Mouse (Mus musculus) limb, embryonic 15.5 days (tissue): ENCODE data around the gene Ric3. TPM values are rescaled to one million over a fixed set of nuclear protein-coding genes. Genes with fewer than 3 reads are reported as not detected.
"Not testable (repeated sequence)": the region's sequence is repeated elsewhere in the genome, so short reads cannot be mapped to it uniquely, and the experiment has no call there.

Experiments used
- ATAC-seq: fragments of 200-750 bp; cut with Nextera tagmentation; 2 replicates; pipeline ENCODE4 v1.8.0; 2017; ENCODE audit warnings: low read depth, moderate TSS enrichment; ENCODE audit not compliant: insufficient number of reproducible peaks, low FRiP score, low TSS enrichment
- H3K27ac ChIP-seq: fragments of 300-500 bp; sonication (generic); 2 replicates; pipeline ENCODE4 v1.5.1; 2015; ENCODE audit warnings: moderate library complexity, mild to moderate bottlenecking, inconsistent platforms
- H3K27me3 ChIP-seq: fragments of 300-500 bp; sonication (generic); 2 replicates; pipeline ENCODE4 v1.6.1; 2015; ENCODE audit warnings: inconsistent platforms
- H3K36me3 ChIP-seq: fragments of 300-500 bp; sonication (generic); 2 replicates; pipeline ENCODE4 v1.6.1; 2015; ENCODE audit warnings: inconsistent platforms
- H3K4me1 ChIP-seq: fragments of 300-500 bp; sonication (generic); 2 replicates; pipeline ENCODE4 v1.6.1; 2015; ENCODE audit warnings: inconsistent platforms
- H3K4me2 ChIP-seq: fragments of 300-500 bp; sonication (generic); 2 replicates; pipeline ENCODE4 v1.6.1; 2015; ENCODE audit warnings: mild to moderate bottlenecking, inconsistent platforms
- H3K4me3 ChIP-seq: fragments of 300-500 bp; sonication (generic); 2 replicates; pipeline ENCODE4 v1.5.1; 2015; ENCODE audit warnings: mild to moderate bottlenecking, inconsistent platforms
- H3K9ac ChIP-seq: fragments of 300-500 bp; sonication (generic); 2 replicates; pipeline ENCODE4 v1.6.1; 2015; ENCODE audit warnings: inconsistent platforms
- H3K9me3 ChIP-seq: fragments of 300-500 bp; sonication (generic); 2 replicates; pipeline ENCODE4 v1.6.1; 2016; ENCODE audit warnings: inconsistent platforms
- WGBS: fragments of 180-500 bp; shearing (Covaris S2); methylation state at CpG from one replicate; pipeline ENCODE4 v1.1.7; 2015; 5-methylcytosine and 5-hydroxymethylcytosine counted together
- polyA plus RNA-seq: library from polyadenylated mRNA; unstranded; fragments of >200 nt; fragmentation: Nextera tagmentation; extraction: Ambion mirVana; gene quantifications from 2 replicates; pipeline ENCODE4 v1.2.1, GENCODE M21; 2015

Ric3 gene
- polyA plus RNA-seq, 1 experiment from 2014 or later, result 1.8 TPM

GRCm38 (mm10) chr7:109096618-109097017 is 13.5 kb upstream of the Ric3 start:
- no peaks in the 10 kb centered on the region for H3K9me3 ChIP-seq
- H3K4me1 ChIP-seq, result no peaks in the 10 kb centered on the region
- no peak overlapping the region for H3K27ac ChIP-seq
- no peaks in the 10 kb centered on the region for H3K27me3 ChIP-seq
- H3K9ac ChIP-seq, result no peak overlapping the region
- no peak overlapping the region for H3K4me2 ChIP-seq
- 67% methylated on average over 4 of the region's 4 CpGs for WGBS
- ATAC-seq, result no peak
- H3K4me3 ChIP-seq, result no peak overlapping the region
- H3K36me3 ChIP-seq, result no peaks in the 10 kb centered on the region

- WGBS, result no CpG with 5 or more reads among the region's 7 CpGs
- H3K9me3 ChIP-seq, result no peaks in the 10 kb centered on the region
Measured at GRCm38 (mm10) chr7:109094294-109094693, 11.2 kb upstream of the Ric3 start.

GRCm38 (mm10) chr7:109091316-109091715 is 8.2 kb upstream of the Ric3 start:
- H3K4me1 ChIP-seq, H3K4me2 ChIP-seq, H3K27me3 ChIP-seq, ATAC-seq, H3K36me3 ChIP-seq, H3K27ac ChIP-seq, H3K9me3 ChIP-seq, H3K9ac ChIP-seq, H3K4me3 ChIP-seq: not testable (repeated sequence)
- no CpG with 5 or more reads among the region's 2 CpGs for WGBS

More at GRCm38 (mm10) chr7:109094294-109094693, 11.2 kb upstream of the Ric3 start:
- Histone ChIP-seq H3K27me3 (no peaks in the 10 kb centered on the region), H3K4me3 (no peak overlapping the region), H3K9ac (no peak overlapping the region), H3K4me1 (no peaks in the 10 kb centered on the region), H3K27ac (no peak overlapping the region), H3K4me2 (no peak overlapping the region), H3K36me3 (no peaks in the 10 kb centered on the region)
- no peak for ATAC-seq

GRCm38 (mm10) chr7:109086946-109087345 is 3.8 kb upstream of the Ric3 start:
- no peak overlapping the region for H3K4me2 ChIP-seq
- H3K27ac ChIP-seq, result no peak overlapping the region
- no peak for ATAC-seq
- H3K27me3 ChIP-seq, result peaks cover 22% of the 10 kb centered on the region
- peaks cover 7% of the 10 kb centered on the region for H3K4me1 ChIP-seq
- no peak overlapping the region for H3K4me3 ChIP-seq
- WGBS, result 1% methylated on average over 2 of the region's 2 CpGs
- H3K36me3 ChIP-seq, result no peaks in the 10 kb centered on the region
- no peak overlapping the region for H3K9ac ChIP-seq
- H3K9me3 ChIP-seq, result no peaks in the 10 kb centered on the region

GRCm38 (mm10) chr7:109083813-109084184 is 668 bp upstream of the Ric3 start:
- H3K4me1 ChIP-seq, result peaks cover 7% of the 10 kb centered on the region
- no peaks in the 10 kb centered on the region for H3K36me3 ChIP-seq
- no peak overlapping the region for H3K4me3 ChIP-seq
- H3K9ac ChIP-seq, result no peak overlapping the region
- 74% methylated on average over 4 of the region's 4 CpGs for WGBS
- H3K9me3 ChIP-seq, result no peaks in the 10 kb centered on the region
- no peak for ATAC-seq
- H3K27me3 ChIP-seq, result peaks cover 22% of the 10 kb centered on the region
- H3K4me2 ChIP-seq, result no peak overlapping the region
- H3K27ac ChIP-seq, result no peak overlapping the region

- H3K27ac ChIP-seq, result no peak overlapping the region
- peak overlapping the region; percentile 57 for H3K4me2 ChIP-seq
- peaks cover 22% of the 10 kb centered on the region for H3K27me3 ChIP-seq
- ATAC-seq, result no peak
- 21% methylated on average over 12 of the region's 12 CpGs for whole genome bisulfite sequencing
- H3K9me3 ChIP-seq, result no peaks in the 10 kb centered on the region
- no peak overlapping the region for H3K9ac ChIP-seq
- H3K4me3 ChIP-seq, result peak overlapping the region; percentile 46
- H3K36me3 ChIP-seq, result no peaks in the 10 kb centered on the region
- H3K4me1 ChIP-seq, result peaks cover 7% of the 10 kb centered on the region
Measured at GRCm38 (mm10) chr7:109082269-109083112, 640 bp downstream of the Ric3 start.

GRCm38 (mm10) chr7:109072326-109072725 is 10.8 kb downstream of the Ric3 start:
- Histone ChIP-seq H3K9me3 (no peaks in the 10 kb centered on the region), H3K4me1 (no peaks in the 10 kb centered on the region)
- 61% methylated on average over 5 of the region's 5 CpGs for WGBS

GRCm38 (mm10) chr7:109069641-109070040 is 13.5 kb downstream of the Ric3 start:
- 64% methylated on average over 4 of the region's 4 CpGs for WGBS
- H3K36me3 ChIP-seq, result no peaks in the 10 kb centered on the region
- H3K9me3 ChIP-seq, result no peaks in the 10 kb centered on the region
- H3K27me3 ChIP-seq, result no peaks in the 10 kb centered on the region
- no peaks in the 10 kb centered on the region for H3K4me1 ChIP-seq
- H3K9ac ChIP-seq, result no peak overlapping the region
- no peak overlapping the region for H3K4me2 ChIP-seq
- no peak for ATAC-seq
- H3K4me3 ChIP-seq, result no peak overlapping the region
- H3K27ac ChIP-seq, result no peak overlapping the region

More at GRCm38 (mm10) chr7:109072326-109072725, 10.8 kb downstream of the Ric3 start:
- H3K36me3 ChIP-seq, result no peaks in the 10 kb centered on the region
- no peak overlapping the region for H3K27ac ChIP-seq
- H3K4me2 ChIP-seq, result no peak overlapping the region
- no peak overlapping the region for H3K9ac ChIP-seq
- H3K4me3 ChIP-seq, result no peak overlapping the region
- H3K27me3 ChIP-seq, result no peaks in the 10 kb centered on the region
- no peak for ATAC-seq

GRCm38 (mm10) chr7:109059536-109059935 is 23.6 kb downstream of the Ric3 start:
- no peaks in the 10 kb centered on the region for H3K4me1 ChIP-seq

GRCm38 (mm10) chr7:109050831-109051230 is 32.3 kb downstream of the Ric3 start:
- no peak overlapping the region for H3K27ac ChIP-seq
- no peaks in the 10 kb centered on the region for H3K4me1 ChIP-seq
- H3K4me2 ChIP-seq, result no peak overlapping the region
- no peak overlapping the region for H3K9ac ChIP-seq
- no peak overlapping the region for H3K4me3 ChIP-seq
- no peak for ATAC-seq
- no peaks in the 10 kb centered on the region for H3K9me3 ChIP-seq
- 80% methylated on average over 1 of the region's 1 CpGs for WGBS
- no peaks in the 10 kb centered on the region for H3K27me3 ChIP-seq
- H3K36me3 ChIP-seq, result no peaks in the 10 kb centered on the region

More at GRCm38 (mm10) chr7:109059536-109059935, 23.6 kb downstream of the Ric3 start:
- Histone ChIP-seq H3K27ac (no peak overlapping the region), H3K4me2 (no peak overlapping the region), H3K27me3 (no peaks in the 10 kb centered on the region), H3K36me3 (no peaks in the 10 kb centered on the region), H3K4me3 (no peak overlapping the region), H3K9me3 (no peaks in the 10 kb centered on the region), H3K9ac (no peak overlapping the region)
- WGBS, result 77% methylated on average over 4 of the region's 4 CpGs
- no peak for ATAC-seq

- Histone ChIP-seq H3K36me3 (no peaks in the 10 kb centered on the region), H3K27me3 (no peaks in the 10 kb centered on the region), H3K4me1 (no peaks in the 10 kb centered on the region), H3K4me2 (no peak overlapping the region), H3K27ac (no peak overlapping the region), H3K9ac (no peak overlapping the region), H3K9me3 (no peaks in the 10 kb centered on the region), H3K4me3 (no peak overlapping the region)
- ATAC-seq, result no peak
- WGBS, result 76% methylated on average over 2 of the region's 2 CpGs
Measured at GRCm38 (mm10) chr7:109045876-109046275, 37.3 kb downstream of the Ric3 start.

- Histone ChIP-seq H3K4me1 (no peaks in the 10 kb centered on the region), H3K4me2 (no peak overlapping the region), H3K27me3 (no peaks in the 10 kb centered on the region), H3K27ac (no peak overlapping the region), H3K9ac (no peak overlapping the region), H3K36me3 (no peaks in the 10 kb centered on the region), H3K4me3 (no peak overlapping the region), H3K9me3 (no peaks in the 10 kb centered on the region)
- ATAC-seq, result no peak
- WGBS, result 87% methylated on average over 5 of the region's 5 CpGs
Measured at GRCm38 (mm10) chr7:109039445-109039844, 43.7 kb downstream of the Ric3 start.
